Mouse (Mus musculus) limb, embryonic 12.5 days (tissue): ENCODE results near the gene Capn5. TPM values are rescaled to one million over a fixed set of nuclear protein-coding genes. Genes with fewer than 3 reads are reported as not detected.

ENCODE experiments used
- ATAC-seq: fragments of 200-750 bp; cut with Nextera tagmentation; 2 replicates; pipeline ENCODE4 v1.8.0; 2017; ENCODE audit warnings: low read depth, moderate TSS enrichment; ENCODE audit not compliant: insufficient number of reproducible peaks, insufficient read depth, low FRiP score, low TSS enrichment
- H3K27ac ChIP-seq: fragments of 300-500 bp; sonication (generic); 2 replicates; pipeline ENCODE4 v1.5.1; 2016; ENCODE audit warnings: mild to moderate bottlenecking, moderate library complexity
- H3K27me3 ChIP-seq: fragments of 300-500 bp; sonication (generic); 2 replicates; pipeline ENCODE4 v1.6.1; 2016; ENCODE audit warnings: mild to moderate bottlenecking, moderate library complexity
- H3K36me3 ChIP-seq: fragments of 300-500 bp; sonication (generic); 2 replicates; pipeline ENCODE4 v1.6.1; 2016; ENCODE audit warnings: mild to moderate bottlenecking, moderate library complexity
- H3K4me1 ChIP-seq: fragments of 300-500 bp; sonication (generic); replicated peaks from 2 replicates; pipeline ENCODE4 v1.6.1; 2016
- H3K4me2 ChIP-seq: fragments of 300-500 bp; sonication (generic); 2 replicates; pipeline ENCODE4 v1.6.1; 2016; ENCODE audit warnings: mild to moderate bottlenecking, moderate library complexity
- H3K4me3 ChIP-seq: fragments of 300-500 bp; sonication (generic); replicated peaks from 2 replicates; pipeline ENCODE4 v1.5.1; 2016; ENCODE audit warnings: mild to moderate bottlenecking
- H3K9ac ChIP-seq: fragments of 300-500 bp; sonication (generic); replicated peaks from 2 replicates; pipeline ENCODE4 v1.6.1; 2016; ENCODE audit warnings: mild to moderate bottlenecking, moderate library complexity
- H3K9me3 ChIP-seq: fragments of 300-500 bp; sonication (generic); 2 replicates; pipeline ENCODE4 v1.6.1; 2016; ENCODE audit warnings: mild to moderate bottlenecking, moderate library complexity
- WGBS: fragments of 180-500 bp; shearing (Covaris S2); methylation state at CpG from one replicate; pipeline ENCODE4 v1.1.7; 2016; 5-methylcytosine and 5-hydroxymethylcytosine counted together
- polyA plus RNA-seq: library from polyadenylated mRNA; unstranded; fragments of >200 nt; fragmentation: Nextera tagmentation; extraction: Ambion mirVana; gene quantifications from 2 replicates; pipeline ENCODE4 v1.2.1, GENCODE M21; 2016

The Capn5 gene
- polyA plus RNA-seq, 1 experiment from 2014 or later: 4.0 TPM

- no peaks in the 10 kb centered on the region for H3K27me3 ChIP-seq
- H3K27ac ChIP-seq: no peak overlapping the region
- WGBS: 43% methylated on average over 8 of the region's 8 CpGs
- H3K4me3 ChIP-seq: no peak overlapping the region
- H3K4me1 ChIP-seq: peaks cover 34% of the 10 kb centered on the region
- H3K36me3 ChIP-seq: no peaks in the 10 kb centered on the region
- no peak overlapping the region for H3K9ac ChIP-seq
- no peak for ATAC-seq
- H3K9me3 ChIP-seq: no peaks in the 10 kb centered on the region
- no peak overlapping the region for H3K4me2 ChIP-seq
Measured at GRCm38 (mm10) chr7:98160041-98160740, 17.9 kb downstream of the Capn5 start.

- H3K27me3 ChIP-seq: no peaks in the 10 kb centered on the region
- H3K4me3 ChIP-seq: no peak overlapping the region
- H3K27ac ChIP-seq: no peak overlapping the region
- H3K9ac ChIP-seq: no peak overlapping the region
- no peaks in the 10 kb centered on the region for H3K9me3 ChIP-seq
- no peak overlapping the region for H3K4me2 ChIP-seq
- ATAC-seq: no peak
- H3K36me3 ChIP-seq: no peaks in the 10 kb centered on the region
- 36% methylated on average over 8 of the region's 8 CpGs for WGBS
- peaks cover 23% of the 10 kb centered on the region for H3K4me1 ChIP-seq
Measured at GRCm38 (mm10) chr7:98158481-98158880, 19.6 kb downstream of the Capn5 start.

DNA sequence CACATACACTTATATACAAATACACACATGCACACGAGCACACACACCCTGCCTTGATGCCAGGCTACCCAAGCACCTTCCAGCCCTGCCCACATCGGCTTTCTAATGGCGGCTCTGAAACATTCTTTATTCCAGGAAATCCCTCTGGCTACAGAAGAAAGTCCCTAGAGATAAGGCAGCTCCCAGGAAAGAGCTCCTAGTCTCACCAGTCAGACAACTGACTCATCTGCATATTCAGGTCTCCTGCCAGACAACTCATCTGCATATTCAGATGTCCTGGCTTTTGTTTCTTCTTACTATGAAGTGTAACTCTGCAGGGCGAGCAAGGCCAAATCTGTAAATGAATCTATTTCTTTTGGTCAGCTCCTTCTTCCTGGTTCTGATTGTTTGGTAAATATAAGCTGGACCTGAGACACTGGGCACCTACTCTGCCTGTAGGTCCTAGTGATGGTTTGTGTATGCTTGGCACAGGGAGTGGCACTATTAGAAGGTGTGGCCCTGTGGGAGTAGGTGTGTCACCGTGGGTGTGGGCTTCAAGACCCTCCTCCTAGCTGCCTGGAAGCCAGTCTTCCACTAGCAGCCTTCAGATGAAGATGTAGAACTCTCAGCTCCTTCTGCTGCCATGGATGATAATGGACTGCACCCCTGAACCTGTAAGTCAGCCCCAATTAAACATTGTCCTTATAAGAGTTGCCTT is 20.3 kb downstream of the Capn5 start:
- Histone ChIP-seq H3K27me3 (no peaks in the 10 kb centered on the region), H3K4me1 (peaks cover 24% of the 10 kb centered on the region), H3K9me3 (no peaks in the 10 kb centered on the region), H3K36me3 (no peaks in the 10 kb centered on the region), H3K4me2 (no peak overlapping the region), H3K9ac (no peak overlapping the region), H3K27ac (no peak overlapping the region), H3K4me3 (no peak overlapping the region)
- ATAC-seq: no peak
- 64% methylated on average over 5 of the region's 5 CpGs for WGBS

DNA sequence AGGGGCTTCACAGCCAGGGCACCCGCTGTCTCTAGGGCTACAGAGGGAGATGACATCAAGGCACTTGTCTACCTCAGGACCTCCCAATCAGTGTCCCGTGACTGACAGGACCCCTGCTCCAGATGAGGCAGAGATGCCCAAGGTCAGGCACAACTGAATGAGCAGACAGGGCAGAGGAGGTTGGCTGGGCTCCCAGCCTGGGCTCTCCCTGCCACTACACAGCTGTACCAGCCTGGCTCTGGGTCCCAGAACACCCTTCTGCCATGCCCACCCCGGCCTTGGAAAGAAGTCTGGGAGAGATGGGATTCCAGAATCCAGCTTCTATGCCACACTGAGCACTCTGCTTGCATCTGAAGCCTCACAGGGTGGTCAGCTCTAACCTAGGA is 21.8 kb downstream of the Capn5 start:
- peaks cover 34% of the 10 kb centered on the region for H3K4me1 ChIP-seq
- 74% methylated on average over 3 of the region's 3 CpGs for WGBS

GRCm38 (mm10) chr7:98155546-98156279 is 22.4 kb downstream of the Capn5 start:
- Histone ChIP-seq H3K27ac (no peak overlapping the region), H3K9me3 (no peaks in the 10 kb centered on the region), H3K27me3 (0 out of 2 replicates have a peak, but pooled peaks cover 2% of the 10 kb centered on the region), H3K4me1 (peaks cover 34% of the 10 kb centered on the region), H3K9ac (no peak overlapping the region), H3K4me3 (no peak overlapping the region), H3K36me3 (no peaks in the 10 kb centered on the region), H3K4me2 (no peak overlapping the region)
- ATAC-seq: no peak
- WGBS: 36% methylated on average over 7 of the region's 8 CpGs

More for the DNA sequence above, 21.8 kb downstream of the Capn5 start:
- Histone ChIP-seq H3K27ac (no peak overlapping the region), H3K27me3 (0 out of 2 replicates have a peak, but pooled peaks cover 2% of the 10 kb centered on the region), H3K4me3 (no peak overlapping the region), H3K9me3 (no peaks in the 10 kb centered on the region), H3K9ac (no peak overlapping the region), H3K4me2 (no peak overlapping the region), H3K36me3 (no peaks in the 10 kb centered on the region)
- ATAC-seq: no peak

DNA sequence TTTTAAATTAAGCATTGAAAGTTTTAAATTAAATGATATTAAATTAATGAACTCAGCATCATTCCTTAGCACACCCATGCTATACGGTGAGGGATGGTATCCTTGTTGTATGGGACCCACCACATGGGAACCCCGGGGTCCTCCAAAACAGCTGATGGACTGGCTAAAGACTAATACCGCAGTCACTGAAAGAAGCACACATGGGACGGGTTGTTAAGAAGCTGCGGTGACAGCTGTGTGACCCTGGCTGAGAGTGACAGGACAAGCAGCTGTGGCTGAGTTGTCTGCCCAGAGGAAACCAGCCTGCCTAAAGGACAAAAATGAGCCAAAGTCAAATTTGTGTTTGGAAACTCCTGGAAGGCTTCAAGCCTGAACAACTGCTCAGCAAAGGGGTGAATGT is 24.2 kb downstream of the Capn5 start:
- Histone ChIP-seq H3K9me3 (no peaks in the 10 kb centered on the region), H3K4me2 (no peak overlapping the region), H3K36me3 (no peaks in the 10 kb centered on the region), H3K4me3 (no peak overlapping the region), H3K9ac (no peak overlapping the region), H3K27ac (no peak overlapping the region), H3K4me1 (peaks cover 35% of the 10 kb centered on the region), H3K27me3 (0 out of 2 replicates have a peak, but pooled peaks cover 2% of the 10 kb centered on the region)
- ATAC-seq: no peak
- 77% methylated on average over 5 of the region's 5 CpGs for WGBS

- Histone ChIP-seq H3K4me1 (peaks cover 30% of the 10 kb centered on the region), H3K27ac (no peak overlapping the region), H3K9ac (no peak overlapping the region), H3K27me3 (0 out of 2 replicates have a peak, but pooled peaks cover 2% of the 10 kb centered on the region), H3K4me2 (no peak overlapping the region), H3K36me3 (no peaks in the 10 kb centered on the region), H3K4me3 (no peak overlapping the region), H3K9me3 (no peaks in the 10 kb centered on the region)
- 47% methylated on average over 3 of the region's 3 CpGs for WGBS
- no peak for ATAC-seq
Measured at GRCm38 (mm10) chr7:98153345-98153744, 24.7 kb downstream of the Capn5 start.

DNA sequence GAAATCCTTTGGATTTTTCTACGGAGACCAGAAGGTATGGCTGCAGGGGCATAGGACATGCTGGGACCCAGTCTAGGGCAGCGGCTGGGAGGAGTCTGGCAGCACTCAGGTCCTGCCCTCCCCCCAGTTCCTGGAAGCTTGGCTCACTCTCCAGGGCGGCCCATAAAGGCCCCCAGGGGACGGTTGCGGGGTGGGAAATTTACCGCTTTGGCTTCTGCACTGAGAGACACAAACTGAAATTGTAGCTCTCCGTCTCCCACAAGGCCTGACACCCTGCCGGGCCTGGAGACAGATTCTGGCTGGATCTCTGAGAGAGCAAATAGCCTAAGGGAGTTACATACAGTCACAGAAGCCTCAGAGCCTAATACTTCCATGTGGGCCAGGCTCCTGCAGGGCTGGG is 25.7 kb downstream of the Capn5 start:
- Histone ChIP-seq H3K4me2 (no peak overlapping the region), H3K4me1 (peaks cover 26% of the 10 kb centered on the region), H3K36me3 (no peaks in the 10 kb centered on the region), H3K4me3 (no peak overlapping the region), H3K9me3 (no peaks in the 10 kb centered on the region), H3K27ac (no peak overlapping the region), H3K27me3 (0 out of 2 replicates have a peak, but pooled peaks cover 2% of the 10 kb centered on the region), H3K9ac (peak overlapping the region; percentile 27; the same call in 1 of the 2 replicates)
- ATAC-seq: no peak
- 32% methylated on average over 8 of the region's 8 CpGs for WGBS

DNA sequence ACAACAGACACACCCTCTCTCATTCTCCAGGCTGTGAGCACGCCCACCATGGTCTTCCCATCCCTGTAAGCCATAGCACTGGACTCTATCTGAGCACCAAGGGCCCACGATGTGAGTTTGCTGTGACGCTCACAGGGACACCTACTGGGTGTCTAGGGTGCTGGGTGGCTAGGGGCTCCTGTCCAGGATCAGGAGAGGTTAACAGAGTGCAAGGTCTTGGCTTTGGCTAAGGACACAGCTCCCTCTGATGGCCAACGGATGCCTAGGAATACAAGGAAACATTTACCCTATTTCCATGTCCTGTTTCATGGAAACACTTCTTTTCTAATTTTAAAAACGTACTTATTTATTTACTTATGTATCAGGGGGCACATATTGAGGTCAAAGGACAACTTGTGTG is 27.5 kb downstream of the Capn5 start:
- H3K9ac ChIP-seq: no peak overlapping the region
- H3K27me3 ChIP-seq: 0 out of 2 replicates have a peak, but pooled peaks cover 2% of the 10 kb centered on the region
- WGBS: 46% methylated on average over 5 of the region's 5 CpGs
- no peak for ATAC-seq
- no peak overlapping the region for H3K4me3 ChIP-seq
- H3K4me2 ChIP-seq: no peak overlapping the region
- no peaks in the 10 kb centered on the region for H3K36me3 ChIP-seq
- H3K27ac ChIP-seq: no peak overlapping the region
- H3K4me1 ChIP-seq: peaks cover 26% of the 10 kb centered on the region
- H3K9me3 ChIP-seq: no peaks in the 10 kb centered on the region

DNA sequence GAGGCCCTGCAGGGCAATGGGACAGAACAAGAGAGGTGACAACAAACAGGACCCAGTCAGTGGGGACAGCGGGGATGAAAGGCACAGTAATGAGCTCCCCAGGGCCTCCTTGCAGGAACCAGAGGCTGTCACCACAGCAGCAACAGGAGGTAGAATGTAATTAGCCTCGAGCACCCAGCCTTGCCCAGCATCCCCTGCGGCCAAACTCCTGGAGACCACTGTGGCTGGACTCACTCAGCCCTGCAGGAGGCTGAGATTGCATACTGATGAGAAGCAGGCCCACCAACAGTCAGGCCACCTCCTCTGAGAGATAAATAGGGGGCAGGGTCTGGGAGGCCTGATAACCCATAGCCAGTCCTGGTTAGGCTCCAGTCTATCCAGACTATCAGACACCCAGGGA is 28.3 kb downstream of the Capn5 start:
- Histone ChIP-seq H3K9ac (0 out of 2 replicates have a peak overlapping the region, but pooled peaks have one; percentile 1), H3K36me3 (no peaks in the 10 kb centered on the region), H3K9me3 (no peaks in the 10 kb centered on the region), H3K4me2 (no peak overlapping the region), H3K27me3 (0 out of 2 replicates have a peak, but pooled peaks cover 2% of the 10 kb centered on the region), H3K27ac (0 out of 2 replicates have a peak overlapping the region, but pooled peaks have one; percentile 29), H3K4me1 (peaks cover 26% of the 10 kb centered on the region), H3K4me3 (no peak overlapping the region)
- 9% methylated on average over 3 of the region's 3 CpGs for WGBS
- no peak for ATAC-seq
